Mouse (Mus musculus) neutrophil, adult 5-6 weeks (primary cell): ENCODE results near the gene Phc2. TPM values are rescaled to one million over a fixed set of nuclear protein-coding genes. Genes with fewer than 3 reads are reported as not detected.

ENCODE experiments used
- ATAC-seq: fragments of 151-379, 151-347 bp; 2 replicates; pipeline ENCODE4 v1.8.0; 2017; ENCODE audit warnings: mild to moderate bottlenecking, moderate TSS enrichment; ENCODE audit not compliant: insufficient number of reproducible peaks, poor library complexity, low FRiP score, severe bottlenecking; ENCODE audit errors: extremely low read depth
- total RNA-seq: library from RNA; stranded (forward); fragments of 200-1000 nt; gene quantifications from 2 replicates; pipeline ENCODE4 v1.2.3, GENCODE M21; 2017

Gene Phc2
- total RNA-seq, 1 experiment from 2014 or later = 31.8 TPM

- no peak for ATAC-seq
These were observed 29.6 kb downstream of the Phc2 start for GRCm38 (mm10) chr4:128684108-128684507.

GRCm38 (mm10) chr4:128688513-128688913 is 34.0 kb downstream of the Phc2 start:
- no peak for ATAC-seq

- ATAC-seq = no peak
These were observed 34.5 kb downstream of the Phc2 start for GRCm38 (mm10) chr4:128688976-128689375.

DNA sequence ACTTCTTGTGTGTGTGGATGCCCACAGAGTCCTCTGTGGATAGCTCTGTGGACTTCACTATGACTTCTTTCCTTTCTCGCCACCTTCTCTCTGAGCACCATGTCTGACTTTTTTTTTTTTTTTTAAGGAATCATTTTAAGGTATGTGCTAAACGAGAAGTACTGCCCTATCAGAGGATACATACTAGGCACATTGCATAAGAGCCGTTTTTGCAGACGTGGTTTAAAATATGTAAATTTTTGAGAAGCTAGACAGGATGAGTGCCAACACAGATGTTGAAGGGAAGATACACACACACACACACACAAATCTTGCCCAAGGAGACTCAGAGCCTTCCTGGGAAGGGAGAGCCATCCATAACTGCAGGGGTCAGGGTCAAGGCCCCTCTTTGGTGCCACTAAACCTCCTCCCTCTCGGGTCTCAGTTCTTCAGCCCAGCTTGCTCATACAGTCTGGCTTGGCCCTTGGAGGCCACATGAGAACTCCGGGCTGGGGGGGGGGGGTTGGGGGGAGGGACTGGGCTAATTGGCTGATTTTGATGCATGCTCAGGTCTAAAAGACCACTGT is 35.3 kb downstream of the Phc2 start:
- ATAC-seq = no peak

DNA sequence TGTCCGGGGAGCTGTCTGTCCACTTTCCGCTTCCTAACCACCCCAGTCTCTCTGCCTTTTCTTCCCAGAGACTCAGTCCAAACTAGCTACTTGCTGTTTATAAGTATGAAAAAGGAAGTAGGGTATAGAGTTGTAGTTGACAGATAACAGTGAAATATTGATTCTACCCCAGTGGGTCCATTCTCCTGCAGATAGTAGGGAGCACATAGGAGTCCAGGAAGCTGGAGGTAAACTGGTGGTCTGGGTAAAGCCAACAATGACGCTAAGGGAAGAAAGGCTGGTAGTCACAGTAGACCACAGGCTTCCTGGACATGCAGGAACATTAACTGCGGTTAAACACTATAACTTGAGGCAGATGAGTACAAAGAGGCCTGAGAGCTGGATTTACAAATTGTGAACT is 36.7 kb downstream of the Phc2 start:
- ATAC-seq = no peak

- ATAC-seq = no peak
These were observed 37.8 kb downstream of the Phc2 start for GRCm38 (mm10) chr4:128692149-128692925.

DNA sequence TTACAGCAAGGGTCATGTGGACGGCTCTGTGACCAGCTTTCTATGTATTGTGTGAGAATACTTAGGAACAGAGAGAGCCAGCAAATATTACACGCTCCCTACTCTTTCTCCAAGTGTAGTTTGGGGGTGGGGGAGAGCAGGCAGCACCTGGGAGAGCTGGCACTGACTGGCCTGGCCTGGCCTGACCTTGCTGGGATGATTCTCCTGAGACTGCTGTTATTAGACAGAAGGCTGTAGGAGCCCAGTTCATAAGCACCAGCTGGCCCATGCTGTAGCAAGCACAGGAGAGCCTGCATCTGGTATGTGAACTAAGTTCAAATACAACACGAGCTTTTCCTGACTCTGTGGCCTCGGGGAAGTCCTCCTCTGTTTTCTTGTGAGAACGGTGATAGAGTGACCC is 38.7 kb downstream of the Phc2 start:
- no peak for ATAC-seq

- ATAC-seq = no peak
These were observed 39.8 kb downstream of the Phc2 start for GRCm38 (mm10) chr4:128694315-128694714.

DNA sequence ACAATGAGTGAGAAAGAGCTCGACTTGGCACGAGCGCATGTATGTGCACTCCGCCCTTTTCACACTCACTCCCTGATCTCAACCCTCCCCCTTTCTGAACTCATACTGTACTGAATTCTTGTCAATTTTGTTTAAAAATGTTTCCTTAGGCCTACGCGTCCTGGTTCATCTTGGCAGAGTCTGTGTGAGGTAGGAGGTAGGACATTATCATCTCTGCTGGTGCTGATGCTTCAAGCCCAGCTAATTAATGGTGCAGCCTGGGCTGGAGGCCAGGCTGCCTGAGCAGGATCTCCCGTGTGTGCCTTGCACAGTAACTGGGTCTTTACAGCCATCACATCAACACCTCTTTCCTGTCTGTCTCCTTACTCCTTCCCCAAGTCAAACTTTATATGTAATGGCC is 40.6 kb downstream of the Phc2 start:
- ATAC-seq = no peak

DNA sequence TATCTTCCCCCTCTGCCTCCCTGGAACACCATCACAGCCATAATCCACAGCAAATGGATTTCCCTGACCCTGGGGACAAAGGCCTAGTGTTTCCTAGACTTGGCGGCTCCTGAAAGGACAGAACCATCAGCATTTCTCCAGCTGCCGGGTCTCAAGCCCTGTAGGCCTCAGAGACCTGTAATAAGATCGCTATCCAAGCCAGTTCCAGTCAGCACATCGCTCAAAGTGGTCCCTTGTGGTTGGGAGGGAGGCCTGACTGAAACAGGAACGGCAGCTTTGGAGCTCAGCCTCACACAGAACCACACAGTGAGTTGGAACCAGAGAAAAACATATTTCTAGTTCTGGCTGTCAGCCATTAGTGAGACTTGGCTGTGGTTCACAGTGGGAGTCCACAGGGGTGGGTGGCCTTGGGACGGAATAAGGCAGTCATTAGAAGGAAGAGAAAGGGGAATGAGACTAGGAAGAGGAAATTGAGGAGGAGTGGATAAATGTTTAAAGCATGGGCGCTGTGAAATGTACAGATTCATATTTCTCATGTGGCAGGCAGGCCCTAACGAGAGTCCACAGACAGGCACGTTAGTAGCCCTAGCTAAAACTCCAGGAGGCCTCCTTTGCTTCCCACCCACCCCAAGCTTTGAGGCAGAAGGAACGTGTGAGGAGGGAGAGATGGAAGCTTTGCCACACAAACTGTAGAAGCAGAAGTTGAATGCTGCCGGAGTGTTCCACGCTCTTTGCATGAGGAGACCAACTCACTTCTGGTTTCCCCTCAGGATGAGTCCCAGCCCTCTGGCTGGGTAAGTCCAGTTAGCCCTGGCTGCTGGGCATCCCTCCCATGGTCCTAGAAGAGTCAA is 43.7 kb downstream of the Phc2 start:
- ATAC-seq = no peak

GRCm38 (mm10) chr4:128699916-128700315 is 45.4 kb downstream of the Phc2 start:
- ATAC-seq = no peak

- no peak for ATAC-seq
These were observed 46.0 kb downstream of the Phc2 start for GRCm38 (mm10) chr4:128700543-128700942.

GRCm38 (mm10) chr4:128705138-128705720 is 50.7 kb downstream of the Phc2 start:
- no peak for ATAC-seq

DNA sequence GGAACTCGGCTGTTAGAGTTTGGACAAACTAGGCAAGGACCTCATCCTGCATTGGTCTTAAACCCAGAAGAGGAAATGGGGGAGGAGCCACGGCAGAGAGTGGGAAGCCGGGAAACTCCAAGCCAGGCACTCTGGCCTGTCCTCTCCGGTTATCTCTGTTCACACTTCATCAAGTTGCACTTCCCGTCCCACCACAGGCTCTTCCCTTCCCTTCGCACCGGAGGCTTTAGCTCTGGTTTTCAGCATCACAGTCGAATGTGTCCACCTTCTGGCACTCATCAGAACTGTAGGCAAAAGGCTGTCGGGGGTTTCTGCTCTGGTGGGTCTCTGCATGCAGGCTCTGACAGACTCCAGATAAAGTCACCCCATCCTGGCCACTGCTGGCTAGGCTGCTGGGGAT is 52.1 kb downstream of the Phc2 start:
- no peak for ATAC-seq

DNA sequence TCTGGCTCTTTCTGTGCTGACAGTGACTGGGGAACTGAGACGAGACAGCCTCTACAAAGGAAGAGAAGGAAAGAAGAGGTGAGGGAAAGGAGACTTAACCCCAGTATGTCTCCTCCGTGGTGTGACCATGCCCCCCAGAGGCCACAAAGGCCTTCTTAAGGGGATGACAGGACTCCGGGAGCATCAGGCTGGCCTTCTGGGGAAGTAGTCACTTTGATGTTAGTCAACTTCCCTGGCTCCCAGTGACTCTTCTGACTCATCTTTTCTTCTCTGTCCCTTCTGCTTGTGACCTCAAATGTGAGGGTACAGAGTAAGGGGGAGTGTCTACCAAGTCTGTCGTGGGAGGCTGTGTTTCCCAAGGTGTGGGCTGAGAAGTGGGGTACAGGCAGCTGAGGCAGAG is 52.9 kb downstream of the Phc2 start:
- ATAC-seq = no peak

DNA sequence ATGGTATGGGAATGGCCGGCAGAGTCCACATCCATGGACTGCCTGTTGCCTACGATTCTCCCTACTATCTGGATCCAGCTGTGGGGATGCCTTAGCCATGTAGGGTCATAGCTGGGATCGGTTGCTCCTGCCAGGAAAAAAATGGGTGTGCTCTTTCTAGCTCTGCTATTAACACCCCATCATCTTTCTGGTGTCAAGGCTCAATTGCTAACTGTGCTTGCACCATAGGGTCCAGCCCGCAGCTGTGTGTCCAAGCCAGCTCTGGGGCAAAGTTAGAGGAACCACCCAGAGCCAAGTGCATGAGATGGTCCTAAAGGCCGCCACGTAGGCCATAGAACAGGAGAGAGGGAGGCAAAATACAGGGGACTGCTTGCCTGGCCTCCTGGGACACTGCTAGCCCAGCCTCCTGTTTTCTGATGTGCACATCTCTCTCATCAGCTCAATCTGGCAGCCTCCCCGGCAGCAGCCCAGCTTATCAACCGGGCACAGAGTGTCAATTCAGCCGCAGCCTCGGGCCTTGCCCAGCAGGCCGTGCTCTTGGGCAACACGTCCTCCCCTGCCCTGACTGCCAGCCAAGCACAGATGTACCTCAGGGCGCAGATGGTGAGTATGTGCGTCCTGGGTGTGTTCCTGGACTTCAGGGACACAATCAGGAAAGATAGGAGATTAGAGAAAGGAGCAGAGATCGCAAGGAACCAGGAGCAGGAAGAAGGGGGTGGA is 54.7 kb downstream of the Phc2 start:
- ATAC-seq = no peak

- no peak for ATAC-seq
These were observed 55.3 kb downstream of the Phc2 start for GRCm38 (mm10) chr4:128709781-128710166.

DNA sequence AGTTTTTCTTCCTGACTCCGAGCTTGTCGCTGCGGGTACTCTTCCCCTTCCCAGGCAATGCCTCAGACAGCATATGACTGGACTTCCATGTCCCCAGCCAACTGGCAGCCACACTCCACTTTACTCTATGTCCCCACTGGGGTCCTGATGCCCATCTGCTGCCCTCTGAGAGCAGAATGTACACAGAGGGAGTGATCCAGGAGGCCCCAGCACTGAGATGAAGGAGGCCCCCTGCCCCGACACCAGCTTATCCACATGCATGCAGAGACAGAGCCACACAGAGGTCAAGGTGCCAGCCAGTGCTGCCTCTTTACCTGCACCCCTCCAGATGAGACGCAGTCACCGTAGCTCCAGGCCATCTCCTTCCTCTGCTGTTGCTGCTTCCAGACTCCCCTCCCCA is 55.8 kb downstream of the Phc2 start:
- ATAC-seq = no peak

- no peak for ATAC-seq
These were observed 56.3 kb downstream of the Phc2 start for GRCm38 (mm10) chr4:128710800-128711199.
